Mouse (Mus musculus) spleen, postnatal 4 days (tissue): ENCODE data around the gene Olfr533.
"Not testable (repeated sequence)": the region's sequence is repeated elsewhere in the genome, so short reads cannot be mapped to it uniquely, and the experiment has no call there.

Source experiments
- DNase-seq, 2 experiments: peaks; one replicate each; pipeline ENCODE4 v3.0.0; 2022; ENCODE audit warnings: low spot score in 2 of 2

Gene Olfr533

GRCm38 (mm10) chr7:140463070-140463469 lies at the start of gene Olfr533:
Gene Olfr533 (plus strand): TSS chr7:140463370.
- not testable (repeated sequence) for DNase-seq

- DNase-seq = no peak
Observed at GRCm38 (mm10) chr7:140421539-140421938, 41.6 kb upstream of the Olfr533 start, which contains the start of gene Olfr532. Gene Olfr532 (minus strand): TSS chr7:140421639.

- no peak for DNase-seq
Observed at GRCm38 (mm10) chr7:140443141-140443540, 20.0 kb upstream of the Olfr533 start.

- no peak for DNase-seq
Observed at GRCm38 (mm10) chr7:140477886-140478285, 14.7 kb downstream of the Olfr533 start.

- DNase-seq = no peak
Observed at GRCm38 (mm10) chr7:140478733-140479132, 15.6 kb downstream of the Olfr533 start.

- no peak for DNase-seq
Observed at GRCm38 (mm10) chr7:140483916-140484315, 20.7 kb downstream of the Olfr533 start, which contains the start of gene Olfr535. Gene Olfr535 (plus strand): TSS chr7:140484216.

GRCm38 (mm10) chr7:140488981-140489380 lies 25.8 kb downstream of the Olfr533 start:
- DNase-seq = no peak

- no peak for DNase-seq
Observed at GRCm38 (mm10) chr7:140494231-140494630, 31.1 kb downstream of the Olfr533 start.

GRCm38 (mm10) chr7:140494702-140495101 lies 31.5 kb downstream of the Olfr533 start:
- DNase-seq = no peak

- not testable (repeated sequence) for DNase-seq
Observed at GRCm38 (mm10) chr7:140507346-140508021, 44.3 kb downstream of the Olfr533 start, which contains the start of gene Olfr536. Gene Olfr536 (minus strand): TSS chr7:140507396.
